Mouse (Mus musculus) MEL (cell line): ENCODE data around the gene 1700021F05Rik. TPM values are rescaled to one million over a fixed set of nuclear protein-coding genes. Genes with fewer than 3 reads are reported as not detected.
A peak's percentile ranks its signal among the peaks of the same experiment; 100 is the strongest.

ENCODE experiments used
- DNase-seq: peaks from one replicate; pipeline ENCODE4 v3.0.0; 2011; ENCODE audit warnings: low read depth, low spot score
- H3K27ac ChIP-seq: 2 replicates; pipeline ENCODE4 v1.5.1; 2012; ENCODE audit warnings: low read depth, mild to moderate bottlenecking, control low read depth, low read length, moderate library complexity; ENCODE audit not compliant: control insufficient read depth
- H3K27me3 ChIP-seq, 2 experiments: fragments of 150-350 bp in 1 of 2; sonication (generic) in 1 of 2; 2 replicates each; pipeline ENCODE4 v1.6.1; 2012; ENCODE audit warnings: low read length in 2 of 2, mild to moderate bottlenecking in 2 of 2, improper control_type of control experiment in 1 of 2, moderate library complexity in 1 of 2; ENCODE audit not compliant: insufficient read depth in 2 of 2, control insufficient read depth in 1 of 2
- H3K36me3 ChIP-seq, 2 experiments: 2 replicates each; pipeline ENCODE4 v1.6.1; 2012 to 2014; ENCODE audit warnings: low read length in 2 of 2, improper control_type of control experiment in 1 of 2, inconsistent platforms in 1 of 2, mild to moderate bottlenecking in 1 of 2; ENCODE audit not compliant: insufficient read depth in 2 of 2, control insufficient read depth in 1 of 2
- H3K4me1 ChIP-seq, 2 experiments: fragments of 150-350 bp in 1 of 2; sonication (generic) in 1 of 2; 2 replicates each; pipeline ENCODE4 v1.6.1; 2012; ENCODE audit warnings: low read length in 2 of 2, improper control_type of control experiment in 1 of 2, mild to moderate bottlenecking in 1 of 2; ENCODE audit not compliant: insufficient read depth in 2 of 2, control insufficient read depth in 1 of 2
- H3K4me3 ChIP-seq, 2 experiments: fragments of 150-350 bp in 1 of 2; sonication (generic) in 1 of 2; 2 replicates each; pipeline ENCODE4 v1.5.1; 2012; ENCODE audit warnings: low read depth in 2 of 2, low read length in 2 of 2, mild to moderate bottlenecking in 2 of 2, moderate library complexity in 2 of 2, control low read depth in 1 of 2, improper control_type of control experiment in 1 of 2; ENCODE audit not compliant: control insufficient read depth in 1 of 2, insufficient read depth in 1 of 2
- H3K79me2 ChIP-seq: 2 replicates; pipeline ENCODE4 v1.6.1; 2012; ENCODE audit warnings: mild to moderate bottlenecking, low read length, moderate library complexity; ENCODE audit not compliant: control insufficient read depth, poor library complexity, insufficient read depth
- H3K9ac ChIP-seq: 2 replicates; pipeline ENCODE4 v1.6.1; 2012; ENCODE audit warnings: low read depth, mild to moderate bottlenecking, control low read depth, low read length, moderate library complexity; ENCODE audit not compliant: control insufficient read depth, poor library complexity, severe bottlenecking
- H3K9me3 ChIP-seq: fragments of 150-350 bp; sonication (generic); replicated peaks from 2 replicates; pipeline ENCODE4 v1.6.1; 2012; ENCODE audit warnings: mild to moderate bottlenecking, low read length, improper control_type of control experiment, moderate library complexity; ENCODE audit not compliant: insufficient read depth
- BHLHE40 ChIP-seq: IDR thresholded peaks from 2 replicates; pipeline ENCODE4 v1.6.1; 2012; ENCODE audit warnings: low read depth, mild to moderate bottlenecking, inconsistent platforms, low read length, improper control_type of control experiment, borderline replicate concordance
- CHD1 ChIP-seq: IDR thresholded peaks from 2 replicates; pipeline ENCODE4 v1.6.1; 2012; ENCODE audit warnings: low read depth, mild to moderate bottlenecking, inconsistent platforms, low read length, improper control_type of control experiment
- E2F4 ChIP-seq: IDR thresholded peaks from 2 replicates; pipeline ENCODE4 v1.6.1; 2011; ENCODE audit warnings: low read depth, low read length, improper control_type of control experiment, borderline replicate concordance
- ELF1 ChIP-seq: IDR thresholded peaks from 2 replicates; pipeline ENCODE4 v1.6.1; 2014; ENCODE audit warnings: low read depth, mild to moderate bottlenecking, inconsistent platforms, low read length, improper control_type of control experiment, moderate library complexity
- EP300 ChIP-seq, 2 experiments: IDR thresholded peaks; 2 replicates each; pipeline ENCODE4 v1.6.1; 2011; ENCODE audit warnings: improper control_type of control experiment in 2 of 2, low read length in 2 of 2, low read depth in 1 of 2, mild to moderate bottlenecking in 1 of 2
- ETS1 ChIP-seq: IDR thresholded peaks from 2 replicates; pipeline ENCODE4 v1.6.1; 2012; ENCODE audit warnings: low read depth, mild to moderate bottlenecking, inconsistent platforms, low read length, improper control_type of control experiment, moderate library complexity
- GABPA ChIP-seq: IDR thresholded peaks from 2 replicates; pipeline ENCODE4 v1.6.1; 2012; ENCODE audit warnings: low read depth, mild to moderate bottlenecking, inconsistent platforms, low read length, improper control_type of control experiment, moderate library complexity
- GATA1 ChIP-seq: IDR thresholded peaks from 2 replicates; pipeline ENCODE4 v1.6.1; 2011; ENCODE audit warnings: low read depth, low read length, improper control_type of control experiment
- HCFC1 ChIP-seq: IDR thresholded peaks from 2 replicates; pipeline ENCODE4 v1.6.1; 2012; ENCODE audit warnings: low read depth, mild to moderate bottlenecking, inconsistent platforms, low read length, improper control_type of control experiment, moderate library complexity
- JUND ChIP-seq: IDR thresholded peaks from 2 replicates; pipeline ENCODE4 v1.6.1; 2011; ENCODE audit warnings: low read depth, mild to moderate bottlenecking, improper control_type of control experiment, low read length
- KAT2A ChIP-seq: conservative IDR thresholded peaks from 2 replicates; pipeline ENCODE4 v1.6.1; 2012; ENCODE audit warnings: low read depth, low read length, improper control_type of control experiment, inconsistent platforms
- MAFK ChIP-seq: IDR thresholded peaks from 2 replicates; pipeline ENCODE4 v1.6.1; 2011; ENCODE audit warnings: low read depth, mild to moderate bottlenecking, low read length, improper control_type of control experiment, borderline replicate concordance
- MAZ ChIP-seq: IDR thresholded peaks from 2 replicates; pipeline ENCODE4 v1.6.1; 2012; ENCODE audit warnings: low read depth, mild to moderate bottlenecking, inconsistent platforms, low read length, improper control_type of control experiment
- MEF2A ChIP-seq: IDR thresholded peaks from 2 replicates; pipeline ENCODE4 v1.6.1; 2014; ENCODE audit warnings: low read depth, mild to moderate bottlenecking, inconsistent platforms, low read length, improper control_type of control experiment; ENCODE audit not compliant: poor library complexity, insufficient replicate concordance, severe bottlenecking; ENCODE audit errors: extremely low read depth
- MXI1 ChIP-seq: IDR thresholded peaks from 2 replicates; pipeline ENCODE4 v1.6.1; 2011; ENCODE audit warnings: mild to moderate bottlenecking, low read depth, low read length, improper control_type of control experiment
- MYB ChIP-seq: IDR thresholded peaks from 2 replicates; pipeline ENCODE4 v1.6.1; 2011; ENCODE audit warnings: mild to moderate bottlenecking, low read depth, low read length, improper control_type of control experiment
- MYC ChIP-seq: IDR thresholded peaks from 2 replicates; pipeline ENCODE4 v1.6.1; 2011; ENCODE audit warnings: low read depth, mild to moderate bottlenecking, low read length, improper control_type of control experiment, moderate library complexity
- NELFE ChIP-seq: IDR thresholded peaks from 2 replicates; pipeline ENCODE4 v1.6.1; 2011; ENCODE audit warnings: low read depth, low read length, improper control_type of control experiment
- NRF1 ChIP-seq: IDR thresholded peaks from 2 replicates; pipeline ENCODE4 v1.6.1; 2014; ENCODE audit warnings: low read depth, mild to moderate bottlenecking, inconsistent platforms, low read length, improper control_type of control experiment, moderate library complexity; ENCODE audit not compliant: poor library complexity, insufficient read depth, severe bottlenecking
- POLR2A ChIP-seq, 2 experiments: IDR thresholded peaks; 2 replicates each; pipeline ENCODE4 v1.6.1; 2011 to 2012; ENCODE audit warnings: low read length in 2 of 2, mild to moderate bottlenecking in 2 of 2, control low read depth in 1 of 2, improper control_type of control experiment in 1 of 2, low read depth in 1 of 2, moderate library complexity in 1 of 2; ENCODE audit not compliant: control insufficient read depth in 1 of 2, insufficient read depth in 1 of 2, poor library complexity in 1 of 2
- POLR2AphosphoS2 ChIP-seq: IDR thresholded peaks from 2 replicates; pipeline ENCODE4 v1.6.1; 2011; ENCODE audit warnings: low read length, improper control_type of control experiment
- POLR2AphosphoS5 ChIP-seq: IDR thresholded peaks from 2 replicates; pipeline ENCODE4 v1.6.1; 2012; ENCODE audit warnings: low read depth, borderline replicate concordance, mild to moderate bottlenecking, inconsistent platforms, low read length, moderate library complexity, mixed read lengths
- RAD21 ChIP-seq: IDR thresholded peaks from 2 replicates; pipeline ENCODE4 v1.6.1; 2011; ENCODE audit warnings: mild to moderate bottlenecking, low read depth, low read length, improper control_type of control experiment
- SIN3A ChIP-seq: IDR thresholded peaks from 2 replicates; pipeline ENCODE4 v1.6.1; 2012; ENCODE audit warnings: low read length, improper control_type of control experiment, inconsistent platforms
- SMC3 ChIP-seq: IDR thresholded peaks from 2 replicates; pipeline ENCODE4 v1.6.1; 2011; ENCODE audit warnings: low read depth, low read length, improper control_type of control experiment
- TAL1 ChIP-seq: IDR thresholded peaks from 2 replicates; pipeline ENCODE4 v1.6.1; 2012; ENCODE audit warnings: mild to moderate bottlenecking, inconsistent platforms, low read length, moderate library complexity, mixed read lengths
- TBP ChIP-seq: IDR thresholded peaks from 2 replicates; pipeline ENCODE4 v1.8.0; 2011; ENCODE audit warnings: low read depth, low read length, improper control_type of control experiment
- TCF12 ChIP-seq: IDR thresholded peaks from 2 replicates; pipeline ENCODE4 v1.6.1; 2014; ENCODE audit warnings: low read depth, mild to moderate bottlenecking, inconsistent platforms, low read length, improper control_type of control experiment, moderate library complexity
- UBTF ChIP-seq: IDR thresholded peaks from 2 replicates; pipeline ENCODE4 v1.6.1; 2012; ENCODE audit warnings: low read depth, mild to moderate bottlenecking, inconsistent platforms, low read length, improper control_type of control experiment, moderate library complexity, borderline replicate concordance; ENCODE audit not compliant: insufficient read depth
- USF1 ChIP-seq: IDR thresholded peaks from 2 replicates; pipeline ENCODE4 v1.6.1; 2014; ENCODE audit warnings: low read depth, mild to moderate bottlenecking, inconsistent platforms, low read length, improper control_type of control experiment, moderate library complexity
- USF2 ChIP-seq, 2 experiments: IDR thresholded peaks; 2 replicates each; pipeline ENCODE4 v1.6.1; 2011 to 2012; ENCODE audit warnings: improper control_type of control experiment in 2 of 2, low read length in 2 of 2, borderline replicate concordance in 1 of 2, inconsistent platforms in 1 of 2, low read depth in 1 of 2, mild to moderate bottlenecking in 1 of 2; ENCODE audit not compliant: insufficient read depth in 1 of 2
- ZKSCAN1 ChIP-seq: IDR thresholded peaks from 2 replicates; pipeline ENCODE4 v1.6.1; 2012; ENCODE audit warnings: low read depth, mild to moderate bottlenecking, inconsistent platforms, low read length, improper control_type of control experiment, moderate library complexity
- ZMIZ1 ChIP-seq: IDR thresholded peaks from 2 replicates; pipeline ENCODE4 v1.6.1; 2012; ENCODE audit warnings: low read depth, mild to moderate bottlenecking, inconsistent platforms, low read length, improper control_type of control experiment, moderate library complexity
- ZNF384 ChIP-seq: IDR thresholded peaks from 2 replicates; pipeline ENCODE4 v1.6.1; 2012; ENCODE audit warnings: low read depth, mild to moderate bottlenecking, inconsistent platforms, low read length, improper control_type of control experiment
- polyA plus RNA-seq, 2 experiments: library from polyadenylated mRNA; stranded (reverse) in 1 of 2; unstranded in 1 of 2; fragments of >175 nt in 1 of 2; fragments of >200 nt in 1 of 2; gene quantifications; 2 replicates each; pipeline versions ENCODE4 v1.2.1 to v1.2.4; 2012; ENCODE audit warnings: low replicate concordance in 2 of 2, low read depth in 1 of 2; ENCODE audit not compliant: insufficient read length in 2 of 2, insufficient read depth in 1 of 2, missing spikeins in 1 of 2
- total RNA-seq: library from RNA; depleted of rRNA; stranded (reverse); fragments of 300-350 nt; gene quantifications from 2 replicates; pipeline ENCODE4 v1.2.3, GENCODE M21; 2012; rRNA removed

1700021F05Rik gene
- total RNA-seq = 62.3 and 66.5 TPM in 2 replicates
- 10 to 100 TPM in 1 of 2 experiments, not detected in 1; 93.8 TPM for polyA plus RNA-seq

DNA sequence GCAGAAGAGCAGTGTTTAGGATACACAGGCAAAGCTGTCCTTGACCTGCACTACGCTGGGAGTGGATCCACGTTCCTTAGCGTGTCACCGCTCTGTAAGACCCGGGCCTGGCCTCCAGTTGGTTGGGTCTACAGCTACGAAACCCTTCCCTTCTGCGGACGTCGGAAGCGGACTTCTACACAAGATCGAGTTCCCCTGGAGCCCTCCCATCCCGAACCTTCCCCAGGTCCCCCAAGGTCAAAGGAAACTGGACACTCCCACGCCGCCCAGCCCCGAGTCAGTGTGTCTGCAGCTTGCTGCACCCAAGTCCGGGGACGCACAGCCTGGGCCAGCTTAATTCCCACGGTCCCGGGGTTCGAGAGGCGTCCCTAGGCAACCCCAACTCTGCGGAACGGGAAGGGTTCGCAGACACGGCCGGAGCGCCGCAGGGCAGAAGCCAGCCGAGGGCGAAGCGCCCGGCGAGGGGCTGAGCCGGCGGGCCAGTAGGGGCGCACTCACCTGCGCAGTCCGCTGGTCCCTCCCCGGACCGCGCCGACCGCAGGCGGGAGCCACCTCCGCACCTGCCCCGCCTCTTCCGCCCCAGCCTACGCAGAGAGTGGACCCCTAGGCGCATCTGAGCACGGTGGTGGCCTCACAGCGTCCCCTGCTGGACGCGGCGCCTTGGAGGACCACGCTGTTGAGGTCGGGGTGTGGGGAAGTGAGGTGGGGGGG is at the start of gene 1700021F05Rik:
Gene 1700021F05Rik (minus strand): TSS at position 553 of the 711 bp plus-strand sequence.
- Histone ChIP-seq H3K27ac (peak within 1 kb of the TSS; percentile 46), H3K4me1 (peaks cover 4 to 17% of the 10 kb centered on the region in 2 experiments), H3K9ac (peak within 1 kb of the TSS; percentile 98), H3K79me2 (peaks cover 18% of the 10 kb centered on the region), H3K36me3 (peaks cover 0 to 12% of the 10 kb centered on the region in 2 experiments; a peak in 2 of 4 replicates), H3K4me3 (peak within 1 kb of the TSS; percentile 92 to 96), H3K9me3 (no peaks in the 10 kb centered on the region), H3K27me3 (no peaks in the 10 kb centered on the region)
- peak; percentile 97 for DNase-seq
- peak in 1 of 2 experiments; percentile 48; a peak in 2 of 4 replicates for TF ChIP-seq EP300 (IDR thresholded peaks at IDR 0.05; ENCODE audit: low read depth in 1 of 2, low read length in 2 of 2)
- TF ChIP-seq UBTF = 0 out of 2 replicates have a peak, but pooled peaks have one; percentile 61
- TF ChIP-seq ELF1 = peak; percentile 78
- TF ChIP-seq E2F4 = no peak
- TF ChIP-seq BHLHE40 = peak; percentile 4; the same call in 1 of the 2 replicates
- peak; percentile 68 for TF ChIP-seq NRF1
- TF ChIP-seq MYC = no peak
- TF ChIP-seq ZNF384 = no peak
- TF ChIP-seq HCFC1 = peak; percentile 91
- no peak; the same call in 1 of the 2 replicates for TF ChIP-seq ZMIZ1
- no peak for TF ChIP-seq POLR2AphosphoS5
- TF ChIP-seq TAL1 = no peak
- peak; percentile 36; the same call in 1 of the 2 replicates for TF ChIP-seq SMC3
- peak; percentile 85 for TF ChIP-seq SIN3A
- TF ChIP-seq NELFE = peak; percentile 83
- TF ChIP-seq MEF2A = no peak
- peak; percentile 64; the same call in 1 of the 2 replicates for TF ChIP-seq TBP
- TF ChIP-seq MAFK = no peak
- no peak for TF ChIP-seq GATA1
- TF ChIP-seq CHD1 = no peak
- TF ChIP-seq GABPA = peak; percentile 89; the same call in 1 of the 2 replicates
- TF ChIP-seq RAD21 = no peak; the same call in 1 of the 2 replicates
- TF ChIP-seq ETS1 = peak; percentile 56; the same call in 1 of the 2 replicates
- TF ChIP-seq JUND = no peak
- no peak for TF ChIP-seq USF1
- peak; percentile 91 to 93 for TF ChIP-seq POLR2A (IDR thresholded peaks at IDR 0.05; ENCODE audit: control insufficient read depth in 1 of 2, insufficient read depth in 1 of 2, low read depth in 1 of 2, low read length in 2 of 2, poor library complexity in 1 of 2)
- peak; percentile 84; the same call in 1 of the 2 replicates for TF ChIP-seq MAZ
- peak; percentile 54; the same call in 1 of the 2 replicates for TF ChIP-seq MXI1
- TF ChIP-seq TCF12 = peak; percentile 85
- no peak for TF ChIP-seq USF2 (IDR thresholded peaks at IDR 0.05; ENCODE audit: borderline replicate concordance in 1 of 2, insufficient read depth in 1 of 2, low read depth in 1 of 2, low read length in 2 of 2)
- no peak for TF ChIP-seq MYB
- TF ChIP-seq ZKSCAN1 = no peak
- peak; percentile 68; the same call in 1 of the 2 replicates for TF ChIP-seq KAT2A
- TF ChIP-seq POLR2AphosphoS2 = peak; percentile 65; the same call in 1 of the 2 replicates
